Mouse (Mus musculus) olfactory bulb, adult 2 months (tissue): ENCODE results near the gene Art4.

Experiments
- CTCF ChIP-seq: fragments of 200-500 bp; IDR thresholded peaks from 2 replicates; pipeline ENCODE4 v1.5.1; 2012; ENCODE audit warnings: low read depth, mild to moderate bottlenecking, low read length, moderate library complexity; ENCODE audit not compliant: insufficient read depth
- POLR2A ChIP-seq: fragments of 200-500 bp; IDR thresholded peaks from 2 replicates; pipeline ENCODE4 v1.6.1; 2012; ENCODE audit warnings: mild to moderate bottlenecking, low read depth, low read length, moderate library complexity; ENCODE audit not compliant: insufficient read depth

DNA sequence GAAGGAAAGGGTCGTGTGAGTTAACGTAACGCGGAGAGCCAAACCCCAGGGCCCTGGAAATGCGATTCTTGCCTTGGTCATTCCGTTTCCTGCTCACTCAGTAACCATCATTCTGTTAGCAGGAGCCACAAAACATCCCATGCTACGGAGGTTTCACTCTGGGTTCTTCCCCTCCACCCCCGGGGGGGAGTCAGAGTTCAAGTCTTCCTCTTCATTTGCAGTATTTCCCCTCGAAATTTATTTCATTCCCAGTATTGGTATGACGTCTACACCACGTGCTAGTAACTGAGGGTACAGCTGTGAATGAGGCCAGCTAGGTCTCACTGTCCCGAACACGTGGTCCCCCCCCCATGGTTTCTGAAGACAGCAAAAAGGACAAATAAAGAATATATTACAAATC lies 47.9 kb downstream of the Art4 start:
- no peak for TF ChIP-seq POLR2A
- TF ChIP-seq CTCF: no peak
